Mouse (Mus musculus): ENCODE results near the gene Ntsr2.

DNA sequence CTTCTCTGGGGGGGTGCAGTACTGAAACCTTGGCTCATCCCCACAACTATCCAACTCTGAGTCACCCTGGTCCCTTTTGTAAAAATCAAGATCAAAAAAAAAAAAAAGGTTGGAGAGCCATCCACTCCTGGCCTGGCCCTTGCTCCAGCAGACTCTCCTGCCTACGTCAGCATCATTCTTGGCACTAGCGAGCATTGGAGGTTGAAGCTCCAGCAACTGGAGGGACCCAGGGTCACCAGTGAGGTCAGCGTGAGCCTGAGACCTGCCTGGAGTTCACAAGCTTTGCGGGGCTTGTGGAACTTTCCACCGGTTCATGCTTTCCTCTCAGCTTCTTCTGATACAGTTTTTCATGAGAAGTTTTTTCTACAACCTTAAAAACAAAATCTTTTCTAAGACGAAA lies 13.1 kb upstream of the Ntsr2 start:
- TF ChIP-seq CTCF (IDR thresholded peaks at IDR 0.05; ENCODE audit: borderline replicate concordance, extremely low read depth, insufficient read depth, insufficient read length) (no peak), POLR2A (IDR thresholded peaks at IDR 0.05; ENCODE audit: borderline replicate concordance, extremely low read depth, insufficient read depth, insufficient read length, poor library complexity, severe bottlenecking) (no peak)
